Mouse (Mus musculus) ES-Bruce4 (cell line): ENCODE data around the gene Itga4. TPM values are rescaled to one million over a fixed set of nuclear protein-coding genes. Genes with fewer than 3 reads are reported as not detected.

Source experiments
- H3K27ac ChIP-seq: 2 replicates; pipeline ENCODE4 v1.5.1; 2012; ENCODE audit warnings: low read length, inconsistent platforms; ENCODE audit not compliant: insufficient read depth
- H3K27me3 ChIP-seq: 2 replicates; pipeline ENCODE4 v1.6.1; 2012; ENCODE audit warnings: mild to moderate bottlenecking, low read length, inconsistent platforms; ENCODE audit not compliant: control insufficient read depth, poor library complexity, insufficient read depth, severe bottlenecking
- H3K36me3 ChIP-seq: 2 replicates; pipeline ENCODE4 v1.6.1; 2012; ENCODE audit warnings: inconsistent platforms, mild to moderate bottlenecking, low read length, moderate library complexity; ENCODE audit not compliant: control insufficient read depth, poor library complexity, insufficient read depth, severe bottlenecking
- H3K4me1 ChIP-seq: one replicate; pipeline ENCODE4 v1.8.1; 2011; ENCODE audit warnings: low read length; ENCODE audit not compliant: control insufficient read depth, insufficient read depth
- H3K4me3 ChIP-seq: 2 replicates; pipeline ENCODE4 v1.5.1; 2011; ENCODE audit warnings: low read depth, mild to moderate bottlenecking, low read length
- H3K9ac ChIP-seq: 2 replicates; pipeline ENCODE4 v1.6.1; 2012; ENCODE audit warnings: low read depth, mild to moderate bottlenecking, inconsistent platforms; ENCODE audit not compliant: poor library complexity, severe bottlenecking
- H3K9me3 ChIP-seq: replicated peaks from 2 replicates; pipeline ENCODE4 v1.6.1; 2012; ENCODE audit warnings: mild to moderate bottlenecking, low read length, inconsistent platforms; ENCODE audit not compliant: control insufficient read depth, poor library complexity, insufficient read depth, severe bottlenecking
- CTCF ChIP-seq: IDR thresholded peaks from one replicate; pipeline ENCODE4 v1.8.1; 2011; ENCODE audit warnings: low read depth, low read length
- EP300 ChIP-seq: IDR thresholded peaks from 2 replicates; pipeline ENCODE4 v1.6.1; 2011; ENCODE audit warnings: low read depth, low read length; ENCODE audit not compliant: insufficient read depth
- POLR2A ChIP-seq: IDR thresholded peaks from one replicate; pipeline ENCODE4 v1.8.1; 2011; ENCODE audit warnings: low read length; ENCODE audit not compliant: insufficient read depth
- polyA plus RNA-seq: library from polyadenylated mRNA; stranded (reverse); fragments of >200 nt; gene quantifications from 2 replicates; pipeline ENCODE4 v1.2.4, GENCODE M21; 2011; ENCODE audit warnings: low read depth; ENCODE audit not compliant: missing spikeins, insufficient read depth, insufficient read length

Itga4 gene
- polyA plus RNA-seq, 1 experiment, result 0.24 TPM

DNA sequence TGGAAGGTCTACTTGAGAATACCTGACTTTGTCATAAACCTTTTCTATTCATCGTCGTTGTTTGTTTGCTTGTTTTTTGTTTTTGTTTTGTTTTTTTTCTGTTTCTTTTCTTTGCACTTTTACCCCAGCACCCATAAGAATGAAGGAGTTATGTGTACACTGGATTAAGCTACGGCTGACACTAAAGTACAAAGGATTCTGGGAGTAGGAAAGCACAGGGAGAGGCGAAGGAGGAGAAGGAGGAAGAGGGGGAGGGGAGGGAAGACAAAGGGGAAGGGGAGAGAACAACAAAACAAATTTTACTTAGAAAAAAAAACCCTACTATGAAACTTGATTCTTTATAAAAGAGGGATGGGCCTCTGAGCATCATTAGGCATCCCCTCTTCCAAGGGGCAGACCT is 2.2 kb downstream of the Itga4 start:
- Histone ChIP-seq H3K9me3 (no peaks in the 10 kb centered on the region), H3K27me3 (no peaks in the 10 kb centered on the region; the same call in 1 of the 2 replicates), H3K4me1 (no peaks in the 10 kb centered on the region), H3K4me3 (no peak overlapping the region), H3K36me3 (no peaks in the 10 kb centered on the region), H3K27ac (no peak overlapping the region), H3K9ac (no peak overlapping the region)
- no peak for TF ChIP-seq CTCF
- TF ChIP-seq POLR2A, result no peak
- no peak for TF ChIP-seq EP300

DNA sequence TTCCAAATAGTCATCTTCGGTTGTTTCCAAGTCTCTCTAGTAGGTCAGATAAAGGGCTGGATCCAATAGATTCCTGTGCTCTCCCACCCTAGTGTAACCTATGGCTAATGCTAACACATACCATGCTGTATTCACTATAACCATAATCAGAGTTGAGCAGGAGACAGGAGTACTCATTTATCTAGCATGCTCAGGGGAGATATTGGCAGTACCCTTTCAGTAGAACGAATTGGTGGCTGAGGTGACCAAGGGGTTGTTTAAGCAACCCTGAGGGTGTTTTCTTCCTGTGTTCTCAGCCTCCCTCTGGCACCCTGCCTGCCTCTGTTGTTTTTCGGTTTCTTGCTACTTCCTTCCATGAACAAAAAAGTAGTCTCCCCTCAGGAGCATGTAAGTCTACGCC is 4.1 kb downstream of the Itga4 start:
- Histone ChIP-seq H3K4me1 (no peaks in the 10 kb centered on the region), H3K9me3 (no peaks in the 10 kb centered on the region), H3K4me3 (no peak overlapping the region), H3K9ac (no peak overlapping the region), H3K36me3 (no peaks in the 10 kb centered on the region), H3K27ac (no peak overlapping the region), H3K27me3 (no peaks in the 10 kb centered on the region; the same call in 1 of the 2 replicates)
- TF ChIP-seq POLR2A (no peak), CTCF (no peak), EP300 (no peak)

GRCm38 (mm10) chr2:79265665-79266064 is 10.4 kb downstream of the Itga4 start:
- Histone ChIP-seq H3K4me1 (no peaks in the 10 kb centered on the region), H3K36me3 (no peaks in the 10 kb centered on the region), H3K9me3 (no peaks in the 10 kb centered on the region), H3K27me3 (no peaks in the 10 kb centered on the region), H3K9ac (no peak overlapping the region), H3K27ac (no peak overlapping the region), H3K4me3 (no peak overlapping the region)
- no peak for TF ChIP-seq EP300
- peak; percentile 59 for TF ChIP-seq CTCF

- Histone ChIP-seq H3K27ac (no peak overlapping the region), H3K4me1 (no peaks in the 10 kb centered on the region), H3K4me3 (no peak overlapping the region), H3K36me3 (no peaks in the 10 kb centered on the region), H3K9ac (no peak overlapping the region), H3K9me3 (no peaks in the 10 kb centered on the region), H3K27me3 (no peaks in the 10 kb centered on the region)
- TF ChIP-seq EP300, result no peak
- no peak for TF ChIP-seq POLR2A
- TF ChIP-seq CTCF, result no peak
These were observed 11.3 kb downstream of the Itga4 start for GRCm38 (mm10) chr2:79266480-79266879.

- Histone ChIP-seq H3K9me3 (no peaks in the 10 kb centered on the region), H3K36me3 (no peaks in the 10 kb centered on the region), H3K4me1 (no peaks in the 10 kb centered on the region), H3K27me3 (no peaks in the 10 kb centered on the region), H3K4me3 (no peak overlapping the region), H3K9ac (no peak overlapping the region), H3K27ac (no peak overlapping the region)
- TF ChIP-seq POLR2A (no peak), EP300 (no peak)
These were observed 12.0 kb downstream of the Itga4 start for GRCm38 (mm10) chr2:79267181-79267580.

DNA sequence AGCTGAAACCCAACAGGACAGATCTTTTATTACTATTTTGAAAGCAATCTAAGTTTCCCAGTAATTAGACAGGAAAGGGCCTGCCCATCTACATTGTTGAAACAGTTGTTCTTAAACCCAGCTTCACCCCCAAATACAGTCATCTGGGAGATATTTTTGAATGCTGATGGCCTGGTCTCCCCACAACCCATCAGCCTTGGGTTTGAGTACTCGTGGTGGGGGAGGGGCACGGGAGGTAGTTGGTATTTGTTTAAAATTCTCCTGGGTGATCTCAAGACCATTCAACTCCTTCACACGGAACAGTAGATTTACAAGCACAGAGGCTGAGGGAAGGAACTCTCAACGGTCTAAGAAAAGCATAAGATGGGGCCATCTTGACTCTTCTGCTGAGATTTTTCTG is 13.6 kb downstream of the Itga4 start:
- Histone ChIP-seq H3K9ac (no peak overlapping the region), H3K36me3 (no peaks in the 10 kb centered on the region), H3K27me3 (no peaks in the 10 kb centered on the region), H3K4me1 (no peaks in the 10 kb centered on the region), H3K9me3 (no peaks in the 10 kb centered on the region), H3K4me3 (no peak overlapping the region), H3K27ac (no peak overlapping the region)
- TF ChIP-seq EP300 (no peak), CTCF (no peak), POLR2A (no peak)

DNA sequence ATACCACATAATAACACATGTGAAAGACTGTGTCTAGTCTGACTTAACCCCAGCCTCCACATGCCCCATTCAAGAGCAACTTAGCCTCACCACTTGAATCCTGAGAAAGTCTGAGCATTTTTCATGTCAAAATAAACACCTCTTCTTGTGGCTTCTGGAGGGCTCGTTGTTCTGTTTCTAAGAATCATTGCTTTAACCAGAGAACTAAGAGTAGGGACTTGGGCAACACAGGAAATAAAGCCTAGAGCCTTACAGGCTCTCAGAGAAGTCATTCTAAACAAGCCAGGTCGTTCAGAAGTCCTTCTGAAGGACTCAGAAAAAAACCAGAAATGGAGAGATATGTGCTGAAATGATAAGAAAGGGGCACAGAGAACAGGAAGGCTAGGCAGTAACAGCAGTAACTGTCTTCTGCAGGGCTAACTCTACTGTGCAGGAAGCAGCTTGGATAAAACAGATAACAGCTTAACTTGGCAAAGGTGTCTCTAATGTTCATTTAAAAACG is 14.9 kb downstream of the Itga4 start:
- TF ChIP-seq EP300 (no peak), CTCF (no peak), POLR2A (no peak)
- no peaks in the 10 kb centered on the region for H3K4me1 ChIP-seq
- no peak overlapping the region for H3K27ac ChIP-seq
- no peaks in the 10 kb centered on the region for H3K27me3 ChIP-seq
- H3K9ac ChIP-seq, result no peak overlapping the region
- no peaks in the 10 kb centered on the region for H3K9me3 ChIP-seq
- no peaks in the 10 kb centered on the region for H3K36me3 ChIP-seq
- H3K4me3 ChIP-seq, result no peak overlapping the region
